Mouse (Mus musculus): Measurements from ENCODE around the gene Vat1. TPM values are rescaled to one million over a fixed set of nuclear protein-coding genes. Genes with fewer than 3 reads are reported as not detected.

Vat1 gene
- polyA plus RNA-seq, 1 experiment, result 224 TPM

DNA sequence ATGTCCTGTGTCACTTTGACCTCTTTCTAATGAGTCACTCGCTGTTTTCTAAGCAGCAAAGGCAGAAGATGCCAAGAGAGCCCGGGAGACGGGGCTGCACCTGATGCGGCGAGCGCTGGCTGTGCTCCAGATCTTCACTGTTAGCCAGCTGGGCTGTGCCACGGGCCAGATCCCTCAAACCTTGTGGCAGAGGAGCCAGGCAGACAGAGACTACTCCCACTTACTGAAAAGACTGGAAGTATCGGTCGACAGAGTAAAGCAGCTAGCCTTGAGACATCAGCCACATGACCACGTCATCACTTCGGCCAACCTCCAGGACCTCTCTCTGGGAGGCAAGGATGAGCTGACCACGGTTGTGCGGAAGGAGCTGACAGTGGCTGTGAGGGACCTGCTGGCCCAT is 32.6 kb downstream of the Vat1 start:
- no peak for DNase-seq
- 84% methylated on average over 13 of the region's 13 CpGs for WGBS
- Histone ChIP-seq H3K4me1 (ENCODE audit: control insufficient read depth, insufficient read depth, low read length) (peaks cover 3% of the 10 kb centered on the region; the same call in 1 of the 2 replicates), H3K4me3 (replicated peaks; ENCODE audit: extremely low read depth, low read depth, low read length) (no peak overlapping the region)
- TF ChIP-seq CTCF (IDR thresholded peaks at IDR 0.05; ENCODE audit: insufficient read depth, low read length) (no peak), POLR2A (IDR thresholded peaks at IDR 0.05; ENCODE audit: borderline replicate concordance, extremely low read depth, low read depth, low read length) (no peak)

- TF ChIP-seq POLR2A (IDR thresholded peaks at IDR 0.05; ENCODE audit: borderline replicate concordance, extremely low read depth, low read depth, low read length), result no peak
- no peak for TF ChIP-seq CTCF (IDR thresholded peaks at IDR 0.05; ENCODE audit: insufficient read depth, low read length)
- DNase-seq, result no peak
- Histone ChIP-seq H3K4me3 (replicated peaks; ENCODE audit: extremely low read depth, low read depth, low read length) (no peak overlapping the region), H3K4me1 (ENCODE audit: control insufficient read depth, insufficient read depth, low read length) (peaks cover 3% of the 10 kb centered on the region; the same call in 1 of the 2 replicates)
- WGBS, result 90% methylated on average over 9 of the region's 9 CpGs
Measured at GRCm38 (mm10) chr11:101431327-101431726, 34.7 kb downstream of the Vat1 start.

DNA sequence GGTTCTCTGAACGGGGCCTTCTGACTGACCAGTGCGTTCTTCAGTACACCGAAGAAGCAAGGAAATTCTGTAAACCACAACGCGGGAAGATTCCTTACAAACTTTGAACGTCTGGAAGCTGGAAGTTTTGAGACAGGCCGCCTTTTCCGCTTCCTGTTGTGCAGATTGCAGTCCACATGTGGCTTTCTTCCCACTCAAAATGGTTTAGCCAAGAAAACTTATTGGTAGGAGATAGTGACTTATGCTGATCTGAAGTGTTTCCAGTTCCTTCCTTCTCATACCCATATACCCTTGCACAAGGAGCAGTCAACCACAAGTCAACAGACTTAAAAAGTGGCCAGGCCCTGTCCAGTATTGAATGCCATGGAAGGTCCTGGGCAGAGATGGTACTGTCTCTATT is 39.9 kb downstream of the Vat1 start:
- DNase-seq, result no peak
- WGBS, result 41% methylated on average over 8 of the region's 8 CpGs
- no peak for TF ChIP-seq POLR2A (IDR thresholded peaks at IDR 0.05; ENCODE audit: borderline replicate concordance, extremely low read depth, low read depth, low read length)
- TF ChIP-seq CTCF (IDR thresholded peaks at IDR 0.05; ENCODE audit: insufficient read depth, low read length), result no peak
- H3K4me1 ChIP-seq (ENCODE audit: control insufficient read depth, insufficient read depth, low read length), result peaks cover 11% of the 10 kb centered on the region
- no peak overlapping the region for H3K4me3 ChIP-seq (replicated peaks; ENCODE audit: extremely low read depth, low read depth, low read length)

DNA sequence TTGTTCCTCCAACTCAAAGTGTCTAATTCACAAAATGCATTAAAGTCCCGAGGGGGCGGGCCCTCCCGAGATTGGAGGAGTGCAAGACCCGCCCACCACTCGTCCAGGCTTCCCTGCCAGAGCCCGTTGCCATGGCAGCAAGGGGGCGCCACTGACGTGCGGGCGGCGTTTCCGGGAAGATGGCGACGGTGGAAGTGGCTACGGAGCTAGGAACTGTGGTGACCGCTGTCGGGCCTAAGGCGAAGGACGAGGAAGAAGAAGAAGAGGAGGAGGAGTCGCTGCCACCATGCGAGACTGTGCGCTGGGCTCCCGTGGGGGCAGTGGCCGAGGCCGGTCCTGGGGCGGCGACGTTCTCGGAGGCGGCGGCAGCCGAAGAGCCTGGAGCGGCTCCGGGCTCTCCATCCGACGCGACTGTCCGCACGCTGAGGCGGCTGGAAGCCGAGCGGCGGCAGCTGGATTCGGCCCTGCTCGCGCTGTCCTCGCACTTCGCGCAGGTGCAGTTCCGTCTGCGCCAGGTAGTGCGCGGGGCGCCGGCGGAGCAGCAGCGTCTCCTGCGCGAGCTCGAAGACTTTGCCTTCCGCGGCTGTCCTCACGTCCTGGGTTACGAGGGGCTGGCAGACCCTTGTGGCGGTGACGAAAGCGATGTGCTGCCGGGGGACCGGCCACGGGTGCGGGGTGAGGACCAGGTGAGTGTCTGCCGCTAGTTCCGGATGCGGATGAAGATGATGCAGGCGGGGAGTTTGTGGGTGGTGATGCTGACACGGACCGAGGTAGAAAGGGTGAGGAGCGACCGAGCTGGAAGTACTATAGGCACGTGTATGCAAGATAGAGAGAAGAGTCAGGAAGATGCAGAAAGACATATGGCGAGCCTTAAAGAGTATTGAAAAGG is 40.9 kb downstream of the Vat1 start, which contains the start of the genes Rundc1 and Ptges3l:
Rundc1 (plus strand) TSS at position 161 of the 889 bp plus-strand sequence.
Ptges3l (minus strand) TSS at position 409 of the 889 bp plus-strand sequence.
- H3K4me1 ChIP-seq (ENCODE audit: control insufficient read depth, insufficient read depth, low read length), result peaks cover 11% of the 10 kb centered on the region
- peak within 1 kb of the TSS; percentile 80 for H3K4me3 ChIP-seq (replicated peaks; ENCODE audit: extremely low read depth, low read depth, low read length)
- peak; percentile 98 for DNase-seq
- TF ChIP-seq POLR2A (IDR thresholded peaks at IDR 0.05; ENCODE audit: borderline replicate concordance, extremely low read depth, low read depth, low read length) (peak; percentile 88; the same call in 1 of the 2 replicates), CTCF (IDR thresholded peaks at IDR 0.05; ENCODE audit: insufficient read depth, low read length) (no peak)
- WGBS, result under 1% methylated on average over 81 of the region's 81 CpGs

GRCm38 (mm10) chr11:101424105-101424851 is 41.8 kb downstream of the Vat1 start, which contains the start of gene Gm27029:
Gm27029 (minus strand) TSS chr11:101424796.
- 4% methylated on average over 23 of the region's 23 CpGs for WGBS
- peaks cover 11% of the 10 kb centered on the region for H3K4me1 ChIP-seq (ENCODE audit: control insufficient read depth, insufficient read depth, low read length)
- DNase-seq, result no peak
- H3K4me3 ChIP-seq (replicated peaks; ENCODE audit: extremely low read depth, low read depth, low read length), result peak within 1 kb of the TSS; percentile 80
- no peak for TF ChIP-seq CTCF (IDR thresholded peaks at IDR 0.05; ENCODE audit: insufficient read depth, low read length)
- no peak for TF ChIP-seq POLR2A (IDR thresholded peaks at IDR 0.05; ENCODE audit: borderline replicate concordance, extremely low read depth, low read depth, low read length)

GRCm38 (mm10) chr11:101420148-101420547 is 45.9 kb downstream of the Vat1 start:
- 81% methylated on average over 5 of the region's 5 CpGs for WGBS
- TF ChIP-seq POLR2A (IDR thresholded peaks at IDR 0.05; ENCODE audit: borderline replicate concordance, extremely low read depth, low read depth, low read length) (no peak), CTCF (IDR thresholded peaks at IDR 0.05; ENCODE audit: insufficient read depth, low read length) (no peak)
- H3K4me3 ChIP-seq (replicated peaks; ENCODE audit: extremely low read depth, low read depth, low read length), result no peak overlapping the region
- peaks cover 11% of the 10 kb centered on the region; the same call in 1 of the 2 replicates for H3K4me1 ChIP-seq (ENCODE audit: control insufficient read depth, insufficient read depth, low read length)
- no peak for DNase-seq

- 43% methylated on average over 3 of the region's 3 CpGs for WGBS
- Histone ChIP-seq H3K4me1 (ENCODE audit: control insufficient read depth, insufficient read depth, low read length) (peaks cover 11% of the 10 kb centered on the region; the same call in 1 of the 2 replicates), H3K4me3 (replicated peaks; ENCODE audit: extremely low read depth, low read depth, low read length) (no peak overlapping the region)
- no peak for DNase-seq
- TF ChIP-seq POLR2A (IDR thresholded peaks at IDR 0.05; ENCODE audit: borderline replicate concordance, extremely low read depth, low read depth, low read length), result no peak
- TF ChIP-seq CTCF (IDR thresholded peaks at IDR 0.05; ENCODE audit: insufficient read depth, low read length), result 0 out of 2 replicates have a peak, but pooled peaks have one; percentile 4
Measured at GRCm38 (mm10) chr11:101419610-101420009, 46.4 kb downstream of the Vat1 start.

DNA sequence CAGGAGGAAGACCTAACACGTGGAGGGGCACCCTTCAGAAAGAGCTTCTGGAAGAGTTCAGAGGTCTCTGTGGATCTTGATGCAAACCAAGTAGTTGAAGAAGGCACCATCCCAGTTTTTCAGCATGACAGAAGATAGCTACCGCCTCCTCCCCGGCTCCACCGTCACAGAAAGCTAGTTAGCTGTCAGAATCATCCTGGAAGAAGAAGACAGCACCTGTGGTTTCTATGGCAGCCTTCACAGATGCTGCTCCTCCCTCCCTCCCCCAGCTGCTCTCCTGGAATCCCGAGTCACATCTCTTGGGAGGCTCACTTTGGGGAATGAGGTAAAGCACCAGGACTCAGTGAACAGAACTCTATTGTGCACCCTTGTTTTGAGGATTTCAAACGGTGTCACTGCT is 47.0 kb downstream of the Vat1 start:
- no peak for DNase-seq
- TF ChIP-seq POLR2A (IDR thresholded peaks at IDR 0.05; ENCODE audit: borderline replicate concordance, extremely low read depth, low read depth, low read length), result no peak
- no peak for TF ChIP-seq CTCF (IDR thresholded peaks at IDR 0.05; ENCODE audit: insufficient read depth, low read length)
- H3K4me1 ChIP-seq (ENCODE audit: control insufficient read depth, insufficient read depth, low read length), result peaks cover 7% of the 10 kb centered on the region; the same call in 1 of the 2 replicates
- WGBS, result 60% methylated on average over 6 of the region's 6 CpGs
- H3K4me3 ChIP-seq (replicated peaks; ENCODE audit: extremely low read depth, low read depth, low read length), result no peak overlapping the region
